Mouse (Mus musculus): ENCODE data around the gene Alk. TPM values are rescaled to one million over a fixed set of nuclear protein-coding genes. Genes with fewer than 3 reads are reported as not detected.

The Alk gene
- total RNA-seq, 2 experiments from 2014 or later: not detected

DNA sequence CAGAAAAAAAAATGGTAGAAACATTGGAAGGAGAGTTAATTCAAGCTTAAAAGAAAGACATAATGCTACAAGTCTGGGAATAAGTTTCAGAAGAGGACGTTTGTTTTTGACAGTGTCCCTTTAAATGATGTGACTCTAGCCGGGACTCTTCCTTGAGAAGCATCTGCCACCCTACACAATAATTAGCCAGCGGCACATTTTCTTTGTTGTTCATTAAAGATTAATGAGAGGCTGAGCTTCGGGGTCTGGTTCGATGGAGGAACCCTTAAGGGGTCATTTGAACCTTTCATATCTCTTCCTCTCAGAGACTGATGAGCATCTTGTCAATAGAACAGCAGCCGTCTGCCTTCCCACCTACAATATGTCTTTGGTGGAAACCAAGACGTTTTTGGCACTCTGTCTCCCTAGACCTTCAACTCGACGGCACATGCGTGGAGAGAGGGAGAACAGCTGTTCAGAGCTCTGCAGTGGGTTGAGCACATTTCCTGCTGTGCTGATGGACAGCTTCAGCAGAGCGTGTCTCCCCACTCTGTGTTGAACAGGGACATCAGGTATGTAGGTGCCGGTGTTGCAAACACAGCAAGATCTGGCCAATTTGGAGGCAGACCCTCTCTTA is 528.0 kb downstream of the Alk start:
- no peak for ATAC-seq (replicated peaks; ENCODE audit: low FRiP score, low TSS enrichment, poor library complexity, severe bottlenecking)

DNA sequence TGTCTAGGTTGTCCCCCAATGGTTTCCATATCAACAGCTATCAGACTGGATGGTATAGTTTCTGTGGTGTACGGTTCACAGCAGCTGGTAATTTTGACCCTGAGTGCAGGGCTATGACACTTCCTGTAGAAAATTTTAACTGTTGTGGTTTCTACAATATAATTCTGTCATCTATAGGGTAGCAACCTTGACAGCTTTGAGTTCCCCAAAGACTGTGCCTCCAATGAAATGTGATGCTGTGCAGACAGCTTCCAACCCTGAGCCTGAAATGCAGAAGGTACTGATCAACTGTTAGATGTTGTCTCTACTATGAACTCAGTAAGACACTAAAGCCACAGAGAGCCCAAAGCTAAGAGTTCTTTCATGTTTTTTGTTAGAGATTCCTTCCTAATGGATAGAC is 532.6 kb downstream of the Alk start:
- ATAC-seq (replicated peaks; ENCODE audit: low FRiP score, low TSS enrichment, poor library complexity, severe bottlenecking): no peak

DNA sequence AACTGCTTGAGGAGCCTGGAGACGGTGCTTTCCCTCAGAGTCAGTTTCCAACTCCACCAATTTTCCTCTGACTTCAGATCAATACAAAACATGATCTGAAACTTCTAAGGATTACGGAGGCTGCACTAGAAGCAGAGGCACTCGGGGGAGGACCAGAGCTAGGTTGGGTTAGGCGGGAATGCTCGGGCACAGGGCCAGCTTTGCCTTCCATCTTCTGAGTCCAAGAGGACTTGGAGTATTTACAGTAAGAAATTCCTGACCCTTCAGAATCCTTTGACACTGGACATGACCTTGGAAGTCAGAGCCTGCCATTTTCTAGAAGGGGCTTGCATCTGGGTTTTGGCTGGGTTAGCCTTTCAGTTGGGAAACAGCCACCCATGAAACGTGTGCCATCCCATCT is 536.3 kb downstream of the Alk start:
- no peak for ATAC-seq (replicated peaks; ENCODE audit: low FRiP score, low TSS enrichment, poor library complexity, severe bottlenecking)

DNA sequence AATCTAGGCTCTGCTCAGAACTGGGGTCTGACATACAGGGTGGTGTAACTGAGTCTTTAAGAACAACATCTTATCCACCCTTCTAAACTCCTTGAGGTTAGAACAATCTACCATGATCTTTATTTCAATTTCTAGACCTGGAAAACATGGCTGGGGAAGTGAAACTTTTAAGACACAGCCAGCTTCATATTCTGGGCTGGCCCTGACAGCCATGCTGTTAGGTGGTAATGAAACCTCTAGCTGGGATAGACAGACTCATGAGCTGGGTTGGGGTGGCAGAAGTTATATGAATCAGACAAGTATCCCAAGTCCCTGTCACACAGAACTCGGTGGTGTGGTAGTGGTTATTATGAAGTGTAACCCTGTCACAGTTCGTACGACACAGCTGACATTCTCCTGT is 541.4 kb downstream of the Alk start:
- ATAC-seq (replicated peaks; ENCODE audit: low FRiP score, low TSS enrichment, poor library complexity, severe bottlenecking): no peak

DNA sequence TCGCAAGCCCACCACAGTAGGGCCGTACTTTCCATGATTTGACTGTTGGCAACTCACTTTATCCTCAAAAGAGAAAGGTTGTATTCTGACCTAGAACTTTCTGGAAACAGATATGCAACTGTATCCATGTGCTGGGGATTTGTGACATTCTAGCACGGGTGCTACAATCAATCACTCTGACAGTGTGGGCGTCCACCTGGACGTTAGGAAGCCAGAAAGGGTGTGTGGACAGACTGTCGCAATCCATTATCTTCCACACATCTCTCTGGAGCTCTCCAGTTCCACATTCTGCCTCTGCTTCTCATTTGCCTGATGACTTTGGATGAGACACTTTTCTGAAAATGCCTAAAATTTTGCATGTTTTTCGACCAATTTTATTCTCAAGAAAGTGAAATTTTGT is 545.1 kb downstream of the Alk start:
- no peak for ATAC-seq (replicated peaks; ENCODE audit: low FRiP score, low TSS enrichment, poor library complexity, severe bottlenecking)

DNA sequence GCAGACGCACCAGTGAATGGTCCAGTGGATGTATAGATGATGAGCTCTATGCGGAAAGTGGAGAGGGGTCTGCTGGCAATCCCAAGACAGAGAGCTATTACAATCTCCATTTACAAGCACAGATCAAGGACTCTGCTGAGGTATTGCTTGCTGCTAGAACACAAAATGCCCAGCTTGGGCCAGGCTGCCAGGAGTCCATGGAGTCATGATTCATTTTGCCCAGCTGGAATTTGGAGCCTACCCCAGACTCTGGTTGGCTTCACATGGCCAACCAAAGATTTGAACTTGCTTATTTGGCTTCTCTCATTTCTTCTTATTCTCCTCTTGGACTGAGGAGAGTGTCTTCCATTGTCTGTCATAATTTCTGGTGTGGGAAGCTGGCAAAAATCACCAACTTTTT is 558.8 kb downstream of the Alk start:
- ATAC-seq (replicated peaks; ENCODE audit: low FRiP score, low TSS enrichment, poor library complexity, severe bottlenecking): no peak

DNA sequence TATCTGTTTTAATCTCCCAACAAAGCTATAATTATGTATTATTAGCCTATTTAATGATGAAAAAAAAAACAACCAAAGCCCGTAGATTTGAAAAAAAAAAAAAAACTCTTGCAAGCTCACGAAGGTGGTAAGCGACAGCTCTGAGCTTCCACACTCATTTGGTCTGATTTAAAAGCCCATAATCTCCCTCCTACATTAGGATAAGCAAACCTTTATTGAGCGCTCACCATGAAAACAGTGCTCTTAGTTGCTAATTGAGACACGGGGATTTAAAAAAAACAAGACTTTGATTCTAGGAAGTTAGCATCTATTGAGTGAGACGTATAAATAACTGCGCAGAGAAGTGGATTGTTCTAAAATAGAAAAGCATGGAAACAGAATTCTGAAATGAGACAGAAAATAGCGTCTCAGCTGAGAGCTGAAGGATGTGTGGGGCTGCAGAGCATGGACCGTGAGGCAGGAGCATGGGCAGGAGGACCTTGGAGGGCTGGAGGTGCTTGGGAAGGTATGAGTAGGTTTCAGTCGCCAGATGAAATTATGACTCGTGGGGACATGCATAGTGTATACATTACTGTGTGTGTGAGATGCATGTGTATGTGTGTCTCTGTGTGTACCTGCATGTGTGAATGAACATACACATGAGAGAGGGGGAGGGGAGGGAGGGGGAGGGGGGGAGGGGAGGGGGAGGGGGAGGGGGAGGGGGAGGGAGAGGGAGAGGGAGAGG is 560.6 kb downstream of the Alk start:
- ATAC-seq (replicated peaks; ENCODE audit: low FRiP score, low TSS enrichment, poor library complexity, severe bottlenecking): no peak

DNA sequence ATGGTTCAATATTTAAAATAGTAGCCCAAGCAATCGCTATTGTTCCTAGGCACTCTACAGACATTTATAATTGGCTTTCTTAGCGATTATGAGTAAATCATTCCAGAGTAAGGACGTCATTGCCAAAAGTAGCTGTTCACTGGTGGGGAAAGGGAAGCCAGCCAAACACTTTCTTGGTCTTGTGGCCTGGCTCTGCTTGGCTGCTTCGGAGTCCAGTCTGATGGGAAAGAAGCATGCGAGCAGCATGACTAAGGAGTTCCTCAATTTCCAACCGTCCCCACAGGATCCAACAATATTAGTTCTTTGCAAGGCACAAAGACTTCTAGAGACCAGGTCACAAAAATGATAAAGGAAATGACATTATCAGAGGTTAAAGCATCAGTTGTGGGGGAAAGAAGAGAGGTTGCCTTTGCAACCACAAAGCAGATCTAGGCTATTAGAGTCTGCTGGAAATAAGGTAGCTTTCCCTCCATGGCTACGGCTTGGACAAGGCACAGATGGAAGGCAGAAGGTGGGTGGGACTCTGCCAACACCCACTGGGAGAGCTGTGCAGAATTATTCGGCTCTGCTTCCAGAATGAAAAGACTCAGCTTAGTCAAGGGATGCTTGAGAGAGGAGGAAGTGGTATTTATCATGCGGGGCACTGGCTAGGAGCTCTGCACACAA is 561.3 kb downstream of the Alk start:
- ATAC-seq (replicated peaks; ENCODE audit: low FRiP score, low TSS enrichment, poor library complexity, severe bottlenecking): no peak

DNA sequence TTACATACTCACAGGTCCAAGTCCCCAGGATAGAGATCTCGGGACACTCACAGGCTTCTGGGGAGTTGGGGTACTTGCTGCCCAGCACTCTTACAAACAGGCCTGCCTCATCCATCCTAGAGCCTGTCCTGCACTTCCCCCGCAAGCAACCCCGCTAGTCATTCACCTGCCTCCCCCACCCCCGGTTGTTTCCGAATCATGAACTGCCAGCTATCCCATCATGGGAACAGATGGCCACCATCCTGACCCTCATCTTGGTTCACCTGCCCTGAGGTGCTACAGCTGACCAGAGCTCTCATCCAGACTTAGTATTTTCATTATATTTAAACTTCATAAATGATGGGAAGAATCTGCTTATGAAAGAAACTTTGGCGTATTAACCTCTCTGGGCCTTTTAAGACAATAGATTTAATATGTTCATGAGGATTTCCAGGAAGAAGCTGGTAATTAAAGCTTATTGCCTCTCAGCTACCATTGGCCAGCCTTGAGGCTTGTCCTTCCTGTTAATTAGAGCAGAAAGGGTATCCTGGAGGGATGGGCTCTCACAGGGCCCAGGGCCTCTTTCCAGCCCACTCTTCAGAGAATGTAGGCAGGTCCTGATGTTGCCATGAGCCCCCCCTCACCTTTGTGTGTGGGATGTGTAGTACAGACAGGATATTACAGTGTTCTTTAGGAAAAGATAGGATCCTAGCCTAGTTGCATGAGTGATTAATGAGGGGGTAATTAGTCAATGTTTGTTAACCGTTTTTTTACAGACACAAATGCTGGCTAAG is 565.1 kb downstream of the Alk start:
- no peak for ATAC-seq (replicated peaks; ENCODE audit: low FRiP score, low TSS enrichment, poor library complexity, severe bottlenecking)

DNA sequence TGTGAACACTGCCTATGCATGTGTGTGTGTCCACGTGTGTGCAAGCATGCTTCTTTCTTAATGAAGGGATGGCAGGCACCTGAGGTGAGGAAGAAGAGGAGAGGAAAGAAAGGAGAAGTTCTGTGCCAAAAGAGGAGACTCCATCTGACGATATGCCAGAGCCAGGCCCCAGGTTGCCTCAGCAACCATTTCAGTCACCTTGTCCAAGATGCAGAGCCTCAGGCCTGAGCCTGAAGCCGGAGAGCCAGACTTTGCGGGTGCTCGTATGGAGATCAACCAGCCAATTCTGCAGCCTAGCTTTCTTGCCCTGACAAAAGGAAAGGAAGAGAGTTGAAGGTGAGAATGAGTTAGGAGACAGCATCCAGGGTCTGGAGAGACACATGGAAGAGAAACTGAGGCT is 566.1 kb downstream of the Alk start:
- ATAC-seq (replicated peaks; ENCODE audit: low FRiP score, low TSS enrichment, poor library complexity, severe bottlenecking): no peak

DNA sequence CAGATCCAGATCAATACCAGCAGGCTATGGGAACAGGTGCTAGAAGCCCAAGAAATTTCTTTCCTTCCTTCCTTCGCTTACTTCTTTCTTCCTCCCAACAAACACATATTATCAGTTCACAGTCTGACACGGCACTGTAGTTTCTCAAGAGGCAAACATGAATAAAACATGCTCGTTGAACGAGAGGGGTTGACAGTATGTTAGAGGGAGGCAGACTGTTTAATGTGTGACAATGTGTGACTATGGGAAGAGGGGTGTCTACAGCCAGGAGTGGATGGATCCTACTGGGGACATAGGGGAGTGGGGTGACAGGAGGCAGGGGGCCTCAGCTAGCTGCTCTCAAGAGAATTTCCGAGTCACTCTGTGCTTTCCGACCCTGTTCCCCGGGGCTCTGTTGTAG is 573.8 kb downstream of the Alk start:
- no peak for ATAC-seq (replicated peaks; ENCODE audit: low FRiP score, low TSS enrichment, poor library complexity, severe bottlenecking)

DNA sequence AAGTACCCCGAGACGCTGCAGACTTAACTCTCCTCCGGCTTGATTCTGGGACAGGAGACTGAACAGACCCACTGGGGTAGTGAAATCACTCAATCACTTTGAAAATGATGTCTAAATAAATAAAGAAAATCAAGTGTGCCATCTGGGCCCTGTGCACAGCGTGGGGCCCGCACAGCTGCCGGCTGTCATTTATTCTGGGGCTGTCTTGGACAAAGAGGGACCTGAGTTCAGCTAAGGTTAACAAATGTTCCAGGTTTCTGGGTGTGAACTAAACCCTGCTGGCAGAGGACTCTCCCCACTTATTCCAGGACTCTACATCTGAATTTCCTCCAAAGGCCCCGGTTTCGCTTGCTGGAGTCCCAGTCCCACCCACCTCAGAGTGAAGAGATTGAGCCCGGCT is 581.1 kb downstream of the Alk start:
- no peak for ATAC-seq (replicated peaks; ENCODE audit: low FRiP score, low TSS enrichment, poor library complexity, severe bottlenecking)

DNA sequence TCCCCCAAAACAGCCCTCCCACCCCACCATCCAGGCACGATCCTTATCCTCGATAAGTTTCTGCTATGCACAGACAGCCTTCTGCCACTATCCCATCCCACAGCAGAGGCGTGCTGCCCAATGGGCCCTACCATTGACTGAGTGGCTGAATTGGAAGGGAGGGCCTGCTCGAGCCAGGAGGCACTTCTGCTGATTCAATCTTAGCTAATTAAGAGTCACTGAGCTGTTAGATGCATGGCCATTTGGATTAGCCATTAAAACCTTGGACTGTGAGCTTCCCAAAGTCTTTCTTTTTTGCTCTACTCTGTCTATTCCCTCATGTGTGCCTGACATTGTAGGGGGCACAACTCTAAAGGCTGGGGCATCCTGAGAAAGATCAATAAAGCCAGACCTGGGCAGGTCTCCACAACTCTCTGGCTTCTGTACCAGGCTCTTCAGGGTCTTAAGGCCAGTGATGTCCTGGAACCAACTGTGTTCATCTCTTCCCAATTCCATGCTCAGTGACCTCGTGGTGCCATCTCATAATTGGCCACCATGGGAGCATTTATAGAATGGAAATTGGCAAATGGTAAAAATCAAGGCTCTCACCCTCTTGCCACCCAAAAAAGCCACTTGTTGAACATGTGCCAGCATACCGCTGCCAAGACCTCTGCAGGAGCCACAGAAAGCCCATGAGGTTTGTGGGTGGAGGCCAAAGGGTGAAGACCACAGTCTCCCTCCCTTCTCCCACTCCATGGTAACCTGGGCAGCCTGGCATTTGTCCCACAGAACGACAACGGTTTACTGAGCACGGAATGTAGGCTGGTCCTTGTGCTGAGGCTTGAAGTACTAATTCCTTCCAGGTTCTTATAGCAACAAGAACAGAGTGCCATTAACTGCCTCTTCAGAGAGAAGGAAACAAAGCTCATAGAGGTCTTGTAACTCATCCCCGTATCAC is 582.4 kb downstream of the Alk start:
- no peak for ATAC-seq (replicated peaks; ENCODE audit: low FRiP score, low TSS enrichment, poor library complexity, severe bottlenecking)

DNA sequence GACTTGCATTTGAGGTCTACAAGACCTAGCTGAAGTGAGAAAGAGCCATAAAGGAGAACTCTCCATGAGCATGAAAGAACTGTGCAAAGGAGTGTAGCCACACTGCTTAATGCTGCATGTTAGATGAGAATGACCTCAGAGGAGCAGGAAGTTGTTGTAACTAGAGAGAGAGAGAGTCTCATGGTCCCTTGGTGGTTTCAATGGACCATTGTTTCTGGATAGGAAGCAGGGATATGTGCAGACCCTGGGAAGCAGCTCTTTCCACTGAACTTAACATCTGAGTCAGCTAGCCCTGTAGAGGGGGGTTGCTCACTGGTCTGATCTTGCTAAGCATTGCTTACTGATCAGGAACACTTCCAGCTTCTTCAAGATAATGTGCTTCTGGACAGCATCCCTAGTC is 587.1 kb downstream of the Alk start:
- ATAC-seq (replicated peaks; ENCODE audit: low FRiP score, low TSS enrichment, poor library complexity, severe bottlenecking): no peak

DNA sequence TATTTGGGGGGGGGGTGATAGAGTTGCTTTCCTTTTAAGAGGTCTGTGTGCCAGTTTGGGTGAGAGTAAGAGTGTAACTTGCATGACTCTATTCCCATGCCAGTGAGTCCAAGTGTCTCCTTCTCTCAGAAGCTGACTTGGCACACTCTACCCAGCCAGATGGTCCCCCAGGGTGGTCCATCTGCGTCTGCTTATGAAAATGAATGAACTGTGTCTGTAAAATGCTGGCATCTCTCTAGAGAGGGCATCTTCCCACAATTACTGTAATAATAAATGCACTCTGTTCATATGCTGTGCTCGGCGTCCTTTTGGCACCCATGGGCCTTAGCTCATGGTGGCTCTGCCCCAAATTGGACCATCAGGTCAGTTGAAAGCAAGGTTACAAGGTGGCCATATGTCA is 589.2 kb downstream of the Alk start:
- ATAC-seq (replicated peaks; ENCODE audit: low FRiP score, low TSS enrichment, poor library complexity, severe bottlenecking): no peak

DNA sequence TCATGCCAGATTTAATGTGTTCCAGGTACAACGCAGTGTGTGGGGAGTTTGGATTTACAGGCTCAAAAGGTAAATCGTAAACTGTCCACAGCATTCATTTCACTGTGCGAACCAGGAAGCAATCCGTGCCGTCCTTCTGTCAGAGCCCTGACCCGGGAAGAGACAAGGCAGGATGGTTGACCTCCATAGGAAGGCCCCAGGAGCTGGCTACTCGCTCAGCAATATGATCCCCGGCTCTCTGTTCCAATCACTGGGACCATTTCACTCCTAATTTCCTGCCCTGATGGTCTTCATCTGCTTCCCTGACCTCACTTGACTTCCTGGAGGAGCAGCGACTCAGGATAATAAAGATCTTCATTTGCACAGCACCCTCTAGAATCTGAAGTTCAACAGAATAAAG is 591.7 kb downstream of the Alk start:
- ATAC-seq (replicated peaks; ENCODE audit: low FRiP score, low TSS enrichment, poor library complexity, severe bottlenecking): no peak

DNA sequence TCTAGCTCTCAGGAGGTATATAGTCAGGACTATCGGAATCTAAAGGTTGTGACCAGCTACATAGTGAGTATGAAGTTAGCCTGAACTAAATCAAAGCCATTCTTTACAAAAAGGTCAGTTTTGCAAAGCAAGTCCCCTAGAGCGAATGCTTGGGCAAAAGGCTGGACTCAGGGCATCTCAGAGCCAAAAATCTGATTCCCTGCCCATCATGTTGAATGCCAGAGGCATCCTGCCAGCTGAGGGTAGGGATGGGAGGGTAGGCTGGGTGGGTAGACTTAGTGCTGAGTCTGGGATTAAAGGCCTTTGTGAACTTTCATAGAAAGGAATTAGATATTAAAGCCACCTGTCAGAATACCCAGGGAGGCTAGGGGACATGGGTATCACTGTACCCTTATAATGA is 594.6 kb downstream of the Alk start:
- ATAC-seq (replicated peaks; ENCODE audit: low FRiP score, low TSS enrichment, poor library complexity, severe bottlenecking): no peak

DNA sequence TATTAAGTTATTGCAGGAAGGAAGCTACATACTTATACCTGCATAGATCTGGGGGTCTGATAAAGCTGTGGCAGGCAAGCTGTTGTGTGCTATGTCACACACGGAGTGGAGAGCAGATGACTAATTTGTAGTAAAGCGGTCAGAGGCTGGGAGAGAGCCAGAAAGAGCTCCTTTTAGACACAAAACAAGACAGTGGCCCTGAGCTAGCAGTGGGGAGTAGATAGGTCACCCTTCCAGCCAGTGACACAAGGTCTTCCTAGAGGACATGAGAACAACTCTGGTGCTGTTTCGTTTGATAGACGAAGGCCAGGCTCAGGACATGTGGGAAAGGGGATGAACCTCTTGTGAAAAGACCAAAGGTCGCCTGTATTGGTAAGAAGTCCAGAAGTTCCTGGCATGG is 596.0 kb downstream of the Alk start:
- no peak for ATAC-seq (replicated peaks; ENCODE audit: low FRiP score, low TSS enrichment, poor library complexity, severe bottlenecking)

DNA sequence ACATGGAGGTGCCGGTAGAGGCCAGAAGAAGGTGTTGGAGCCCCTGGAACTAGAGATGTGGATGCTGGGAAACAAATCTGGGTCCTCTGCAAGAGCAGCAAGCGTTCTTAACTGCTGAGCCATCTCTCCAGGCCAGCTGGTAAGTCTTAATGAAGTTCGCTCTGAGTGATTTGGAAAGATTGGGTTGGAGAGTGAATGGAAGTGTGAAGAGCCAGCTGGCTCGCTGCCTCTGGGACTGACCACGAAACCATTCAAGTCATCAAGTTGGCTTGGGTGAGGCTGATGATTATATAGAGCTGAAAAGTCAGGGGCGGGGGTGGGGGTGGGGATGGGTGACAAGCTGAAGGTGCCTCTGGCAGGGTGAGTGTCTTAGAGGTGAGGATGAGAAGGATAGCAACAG is 599.1 kb downstream of the Alk start:
- no peak for ATAC-seq (replicated peaks; ENCODE audit: low FRiP score, low TSS enrichment, poor library complexity, severe bottlenecking)
